Mouse (Mus musculus): ENCODE results near the gene Tspoap1.

The Tspoap1 gene

DNA sequence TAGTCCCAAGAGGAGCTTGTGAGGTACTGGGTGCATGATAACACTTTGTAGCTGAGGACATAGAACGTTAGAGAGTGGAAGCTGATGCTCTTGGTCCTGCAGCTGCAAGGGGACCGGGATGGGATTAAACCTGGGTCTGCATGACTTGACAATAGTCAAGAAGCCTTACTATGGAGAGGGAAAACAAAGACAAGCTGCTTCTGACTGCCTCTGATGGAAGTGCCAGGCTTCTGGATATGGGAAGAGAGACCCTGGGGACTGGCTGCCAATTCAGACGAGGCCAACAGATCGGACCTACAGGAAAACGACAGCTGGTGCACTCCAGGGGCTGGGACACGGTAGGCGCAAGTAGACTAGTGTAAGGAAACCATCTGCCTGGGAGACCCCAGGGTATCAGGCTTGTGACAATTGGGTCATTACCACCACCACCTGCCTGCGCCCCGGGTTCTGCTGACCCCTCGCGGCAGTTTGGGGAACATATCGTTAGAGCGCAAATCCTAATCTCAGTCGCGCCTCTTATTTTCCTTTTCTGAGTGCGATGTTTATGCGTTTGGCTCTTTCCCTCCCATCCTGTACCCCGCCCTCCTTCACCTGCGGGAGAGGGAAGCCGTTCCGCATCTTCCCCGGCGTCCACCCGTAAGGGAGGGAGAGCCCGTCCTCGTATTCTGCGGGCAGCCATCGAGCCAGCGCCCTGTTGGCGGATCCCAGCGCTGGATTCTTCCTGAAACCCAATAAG is 56.5 kb downstream of the Tspoap1 start:
- DNase-seq = peak; percentile 43

DNA sequence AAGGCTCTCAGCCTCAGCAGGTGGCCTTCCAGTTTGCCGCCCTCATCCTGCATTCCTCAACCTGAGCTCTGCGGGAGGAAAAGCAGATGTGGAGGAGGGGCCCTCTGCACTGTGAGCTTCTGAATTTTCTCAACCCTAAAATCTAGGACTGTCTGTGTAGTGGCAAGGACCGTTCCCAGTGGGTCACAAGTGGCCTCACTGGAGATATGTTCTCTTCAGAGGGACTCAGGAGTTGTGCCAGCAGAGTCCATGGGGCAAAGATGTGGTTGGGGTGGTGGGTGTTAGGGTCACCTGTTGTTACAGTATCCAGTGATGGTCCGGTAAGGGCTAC is 57.1 kb downstream of the Tspoap1 start:
- DNase-seq = no peak

DNA sequence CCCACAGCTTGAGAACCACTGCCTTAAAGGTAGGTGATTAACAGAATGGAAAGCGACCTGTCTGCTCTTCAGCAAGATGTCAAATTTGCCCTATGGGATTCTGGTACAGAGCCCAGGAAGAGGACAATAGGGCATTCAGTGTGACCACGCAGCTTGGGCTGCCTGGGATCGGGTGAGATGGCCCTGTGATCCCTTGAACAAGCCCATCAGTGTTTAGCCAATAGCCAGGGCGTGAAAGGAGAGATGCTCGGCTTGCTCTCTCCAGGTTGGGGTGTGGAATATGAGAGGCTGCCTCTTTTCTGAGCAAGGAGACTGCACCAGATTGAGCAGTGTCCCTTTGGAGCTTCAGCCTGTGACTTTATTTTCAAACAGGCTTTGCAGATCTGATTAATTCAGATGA is 61.2 kb downstream of the Tspoap1 start:
- no peak for DNase-seq

DNA sequence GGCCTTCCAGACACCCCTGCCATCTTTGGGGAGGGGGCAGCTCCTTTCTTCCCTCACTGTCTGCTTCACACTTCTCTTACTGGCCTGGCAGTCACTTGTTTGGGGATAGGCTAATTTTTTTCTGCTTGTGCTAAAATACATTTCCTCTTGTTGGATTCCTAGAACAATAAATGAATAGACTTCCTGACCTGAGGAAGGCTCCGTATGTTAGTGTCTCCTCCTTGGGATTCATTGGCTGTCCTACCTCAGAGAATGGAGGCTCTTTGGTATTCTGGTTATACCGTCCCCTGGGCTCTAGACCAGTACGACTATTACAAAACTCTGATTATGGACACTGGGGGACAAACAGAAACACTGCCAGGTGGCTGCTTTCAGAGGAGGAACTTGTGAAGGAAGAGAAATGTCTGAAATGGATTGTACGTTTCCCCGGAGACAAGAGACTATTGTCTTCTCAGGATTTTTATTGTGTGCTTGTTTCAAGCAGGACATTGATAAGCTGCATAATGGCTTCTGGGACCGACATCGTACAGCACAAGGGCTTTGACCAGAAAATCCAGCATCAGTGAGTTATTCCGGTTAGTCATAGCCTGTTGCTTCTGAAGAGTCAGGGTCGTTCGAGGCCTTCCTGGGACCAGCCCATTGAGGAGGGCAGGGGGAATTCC is 68.0 kb downstream of the Tspoap1 start, which contains the start of gene Lpo:
Gene Lpo (minus strand): TSS at position 51 of the 662 bp plus-strand sequence.
- no peak for DNase-seq

Measured in kidney, adult 18-20 months (tissue).